Mouse (Mus musculus) olfactory bulb, adult 2 months (tissue): ENCODE measurements around the gene Gria2. TPM values are rescaled to one million over a fixed set of nuclear protein-coding genes. Genes with fewer than 3 reads are reported as not detected.

ENCODE experiments used
- H3K27ac ChIP-seq: fragments of 200-500 bp; 2 replicates; pipeline ENCODE4 v1.5.1; 2012; ENCODE audit warnings: low read depth, low read length; ENCODE audit not compliant: insufficient read depth
- H3K4me1 ChIP-seq: fragments of 200-500 bp; 2 replicates; pipeline ENCODE4 v1.6.1; 2012; ENCODE audit warnings: low read length; ENCODE audit not compliant: control insufficient read depth, insufficient read depth
- H3K4me3 ChIP-seq: fragments of 200-500 bp; 2 replicates; pipeline ENCODE4 v1.5.1; 2012; ENCODE audit warnings: mild to moderate bottlenecking, low read depth, low read length, moderate library complexity; ENCODE audit not compliant: insufficient read depth
- CTCF ChIP-seq: fragments of 200-500 bp; IDR thresholded peaks from 2 replicates; pipeline ENCODE4 v1.5.1; 2012; ENCODE audit warnings: low read depth, mild to moderate bottlenecking, low read length, moderate library complexity; ENCODE audit not compliant: insufficient read depth
- POLR2A ChIP-seq: fragments of 200-500 bp; IDR thresholded peaks from 2 replicates; pipeline ENCODE4 v1.6.1; 2012; ENCODE audit warnings: mild to moderate bottlenecking, low read depth, low read length, moderate library complexity; ENCODE audit not compliant: insufficient read depth
- WGBS: fragments of 180-500 bp; shearing (Covaris S2); methylation state at CpG from one replicate; pipeline ENCODE4 v1.1.7; 2018; 5-methylcytosine and 5-hydroxymethylcytosine counted together
- polyA plus RNA-seq: library from polyadenylated mRNA; stranded (reverse); fragments of >200 nt; gene quantifications from 2 replicates; pipeline ENCODE4 v1.2.4, GENCODE M21; 2012; ENCODE audit warnings: low replicate concordance; ENCODE audit not compliant: missing spikeins, insufficient read depth, insufficient read length

Gene Gria2
- polyA plus RNA-seq, 1 experiment = 295 TPM

DNA sequence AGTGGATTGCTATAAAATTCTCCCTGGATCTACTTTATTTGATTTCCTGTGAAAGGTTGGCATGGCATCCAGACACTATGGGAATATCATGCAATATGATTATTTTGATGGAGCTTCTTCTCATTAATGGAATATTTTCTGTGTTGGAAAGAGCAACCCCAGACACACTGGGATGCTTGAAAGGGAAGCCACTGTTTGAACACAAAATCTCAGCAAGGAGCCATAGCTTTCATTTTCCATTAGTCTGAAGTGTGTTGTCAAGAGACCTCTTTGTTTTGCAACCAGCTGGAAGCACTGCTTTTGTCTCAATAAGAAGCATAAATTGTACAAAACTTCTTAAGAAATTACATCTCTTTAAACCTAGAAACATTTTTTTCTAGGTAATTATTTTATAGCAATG, 51.8 kb downstream of the Gria2 start:
- H3K4me1 ChIP-seq = no peaks in the 10 kb centered on the region
- no peak overlapping the region for H3K27ac ChIP-seq
- TF ChIP-seq CTCF (no peak), POLR2A (no peak)
- H3K4me3 ChIP-seq = no peak overlapping the region

- no peak for TF ChIP-seq POLR2A
- TF ChIP-seq CTCF = no peak
- WGBS = 39% methylated on average over 3 of the region's 3 CpGs
- peaks cover 3% of the 10 kb centered on the region; the same call in 1 of the 2 replicates for H3K4me1 ChIP-seq
- no peak overlapping the region for H3K27ac ChIP-seq
- no peak overlapping the region for H3K4me3 ChIP-seq
These were observed 77.4 kb downstream of the Gria2 start for GRCm38 (mm10) chr3:80725205-80725604.

- no peak for TF ChIP-seq POLR2A
- no peak for TF ChIP-seq CTCF
- WGBS = 23% methylated on average over 3 of the region's 3 CpGs
- no peak overlapping the region for H3K4me3 ChIP-seq
- 0 out of 2 replicates have a peak, but pooled peaks cover 2% of the 10 kb centered on the region for H3K4me1 ChIP-seq
- H3K27ac ChIP-seq = no peak overlapping the region
These were observed 89.5 kb downstream of the Gria2 start for GRCm38 (mm10) chr3:80713123-80713522.

GRCm38 (mm10) chr3:80708992-80709391, 93.6 kb downstream of the Gria2 start:
- no peak for TF ChIP-seq POLR2A
- no peak for TF ChIP-seq CTCF
- no peak overlapping the region for H3K27ac ChIP-seq
- H3K4me1 ChIP-seq = 0 out of 2 replicates have a peak, but pooled peaks cover 1% of the 10 kb centered on the region
- no peak overlapping the region for H3K4me3 ChIP-seq

GRCm38 (mm10) chr3:80702173-80702572, 100.5 kb downstream of the Gria2 start:
- 89% methylated on average over 3 of the region's 3 CpGs for WGBS
- H3K27ac ChIP-seq = no peak overlapping the region
- H3K4me3 ChIP-seq = no peak overlapping the region
- TF ChIP-seq POLR2A (no peak), CTCF (no peak)
- H3K4me1 ChIP-seq = peaks cover 2% of the 10 kb centered on the region; the same call in 1 of the 2 replicates

DNA sequence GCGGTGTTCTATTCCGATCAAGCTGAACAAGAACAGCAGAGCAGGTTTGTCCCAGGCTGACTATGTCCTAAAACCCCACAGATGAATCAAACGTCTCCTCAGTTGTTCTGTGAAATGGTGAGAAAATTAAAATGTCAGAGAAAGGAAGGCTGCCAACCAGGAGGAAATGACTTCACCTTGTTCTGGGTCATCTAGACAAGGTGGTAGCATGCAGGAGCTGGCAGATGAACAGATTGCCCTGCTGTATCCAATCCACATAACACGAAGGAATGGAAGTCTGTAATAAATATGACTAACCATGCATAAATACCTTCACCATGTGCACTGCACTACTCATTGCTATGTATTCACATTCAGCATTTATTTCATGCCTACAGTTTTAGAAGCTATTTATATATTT, 105.1 kb downstream of the Gria2 start:
- Histone ChIP-seq H3K27ac (no peak overlapping the region), H3K4me3 (no peak overlapping the region), H3K4me1 (peaks cover 2% of the 10 kb centered on the region; the same call in 1 of the 2 replicates)
- 71% methylated on average over 4 of the region's 4 CpGs for WGBS
- no peak for TF ChIP-seq CTCF
- TF ChIP-seq POLR2A = no peak

DNA sequence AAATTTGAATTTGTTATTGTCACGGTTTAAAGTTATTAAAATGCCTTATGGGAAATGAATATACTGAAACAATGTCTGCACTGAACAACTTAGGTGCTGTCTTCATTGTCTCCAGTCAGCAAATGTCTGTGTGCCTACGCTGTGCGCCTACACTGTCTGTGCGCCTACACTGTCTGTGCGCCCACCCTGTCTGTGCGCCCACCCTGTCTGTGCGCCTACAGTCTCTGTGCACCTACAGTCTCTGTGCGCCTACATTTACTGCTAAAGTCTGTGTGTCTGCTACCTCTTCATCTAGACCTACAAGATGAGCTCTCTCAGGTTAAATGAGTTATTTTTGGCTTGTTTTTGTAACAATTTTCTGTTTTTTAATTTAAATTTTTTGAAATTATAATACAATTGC, 107.7 kb downstream of the Gria2 start:
- TF ChIP-seq POLR2A = no peak
- TF ChIP-seq CTCF = no peak
- Histone ChIP-seq H3K27ac (no peak overlapping the region), H3K4me1 (peaks cover 2% of the 10 kb centered on the region; the same call in 1 of the 2 replicates), H3K4me3 (no peak overlapping the region)
- 96% methylated on average over 8 of the region's 8 CpGs for WGBS

GRCm38 (mm10) chr3:80665105-80665504, 137.5 kb downstream of the Gria2 start:
- H3K27ac ChIP-seq = no peak overlapping the region
- TF ChIP-seq CTCF (no peak), POLR2A (no peak)
- H3K4me1 ChIP-seq = no peaks in the 10 kb centered on the region
- 79% methylated on average over 5 of the region's 5 CpGs for WGBS
- no peak overlapping the region for H3K4me3 ChIP-seq

GRCm38 (mm10) chr3:80663293-80663692, 139.3 kb downstream of the Gria2 start:
- H3K4me3 ChIP-seq = no peak overlapping the region
- 47% methylated on average over 2 of the region's 2 CpGs for WGBS
- TF ChIP-seq CTCF (no peak), POLR2A (no peak)
- no peaks in the 10 kb centered on the region for H3K4me1 ChIP-seq
- H3K27ac ChIP-seq = no peak overlapping the region

GRCm38 (mm10) chr3:80661838-80662237, 140.8 kb downstream of the Gria2 start:
- Histone ChIP-seq H3K4me3 (no peak overlapping the region), H3K27ac (no peak overlapping the region), H3K4me1 (no peaks in the 10 kb centered on the region)
- TF ChIP-seq POLR2A (no peak), CTCF (no peak)
- WGBS = 30% methylated on average over 3 of the region's 3 CpGs
